Mouse (Mus musculus): ENCODE results near the gene Rasgef1a. TPM values are rescaled to one million over a fixed set of nuclear protein-coding genes. Genes with fewer than 3 reads are reported as not detected.

Gene Rasgef1a
- polyA plus RNA-seq, 1 experiment from 2014 or later: 0.13 TPM

DNA sequence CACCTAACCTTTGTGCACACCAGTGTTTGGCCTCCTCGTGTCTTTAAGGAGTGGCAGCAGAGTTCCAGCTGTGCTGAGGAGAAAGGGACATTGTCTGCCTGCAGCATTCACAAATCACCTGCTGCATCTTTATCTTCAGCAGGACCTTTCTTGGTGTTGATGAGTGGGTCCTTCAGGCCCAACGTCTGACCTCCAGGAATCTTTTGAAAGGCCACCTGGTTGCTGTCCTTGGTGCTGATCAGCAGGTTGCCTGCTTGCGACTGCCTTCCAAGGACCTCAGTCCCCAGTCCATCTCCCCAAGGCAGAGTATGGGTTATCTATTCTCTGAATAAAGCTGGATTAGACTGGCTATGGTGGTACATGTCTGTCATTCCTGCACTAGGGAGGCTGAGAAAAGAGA, 10.0 kb upstream of the Rasgef1a start:
- Histone ChIP-seq H3K27ac (ENCODE audit: low read depth, low read length) (no peak overlapping the region), H3K4me3 (ENCODE audit: low read depth, low read length) (no peak overlapping the region), H3K36me3 (ENCODE audit: control insufficient read depth, insufficient read depth, low read length) (no peaks in the 10 kb centered on the region), H3K4me1 (ENCODE audit: control insufficient read depth, insufficient read depth, low read length) (no peaks in the 10 kb centered on the region), H3K4me2 (ENCODE audit: low read depth) (no peak overlapping the region), H3K9ac (ENCODE audit: low read length) (no peak overlapping the region), H3K27me3 (ENCODE audit: control insufficient read depth, insufficient read depth, low read length) (no peaks in the 10 kb centered on the region), H3K9me3 (ENCODE audit: control insufficient read depth, low read length) (no peaks in the 10 kb centered on the region)
- no peak for ATAC-seq (ENCODE audit: insufficient read depth, low FRiP score, low TSS enrichment)
- peak; percentile 41 for DNase-seq (ENCODE audit: low spot score)
- WGBS: 13% methylated on average over 3 of the region's 3 CpGs

DNA sequence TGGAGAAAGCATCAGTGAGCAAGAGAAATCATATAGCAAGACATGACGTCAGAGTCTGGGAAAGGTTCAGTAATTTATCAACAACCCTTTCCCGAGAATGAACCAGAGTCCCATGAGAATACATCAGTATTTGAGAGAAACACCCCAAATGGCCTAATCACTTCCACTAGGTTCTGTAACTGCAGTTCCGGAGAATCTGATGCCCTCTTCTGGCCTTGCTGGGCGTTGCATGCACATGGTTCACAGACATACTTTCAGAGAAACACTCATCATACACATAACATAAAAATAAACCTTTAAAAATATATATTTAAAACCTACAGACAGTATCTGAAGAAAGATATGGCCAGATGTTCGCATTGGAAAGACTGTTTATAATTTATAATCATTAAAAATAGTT, 3.9 kb upstream of the Rasgef1a start:
- Histone ChIP-seq H3K27me3 (ENCODE audit: control insufficient read depth, insufficient read depth, low read length) (peaks cover 22% of the 10 kb centered on the region), H3K36me3 (ENCODE audit: control insufficient read depth, insufficient read depth, low read length) (no peaks in the 10 kb centered on the region), H3K4me3 (ENCODE audit: low read depth, low read length) (no peak overlapping the region), H3K27ac (ENCODE audit: low read depth, low read length) (no peak overlapping the region), H3K9me3 (ENCODE audit: control insufficient read depth, low read length) (no peaks in the 10 kb centered on the region), H3K4me1 (ENCODE audit: control insufficient read depth, insufficient read depth, low read length) (0 out of 2 replicates have a peak, but pooled peaks cover 3% of the 10 kb centered on the region), H3K4me2 (ENCODE audit: low read depth) (no peak overlapping the region), H3K9ac (ENCODE audit: low read length) (no peak overlapping the region)
- DNase-seq (ENCODE audit: low spot score) (no peak), ATAC-seq (ENCODE audit: insufficient read depth, low FRiP score, low TSS enrichment) (no peak)
- 48% methylated on average over 5 of the region's 5 CpGs for WGBS

- Histone ChIP-seq H3K36me3 (ENCODE audit: control insufficient read depth, insufficient read depth, low read length) (no peaks in the 10 kb centered on the region), H3K4me1 (ENCODE audit: control insufficient read depth, insufficient read depth, low read length) (0 out of 2 replicates have a peak, but pooled peaks cover 3% of the 10 kb centered on the region), H3K27ac (ENCODE audit: low read depth, low read length) (no peak overlapping the region), H3K4me3 (ENCODE audit: low read depth, low read length) (no peak overlapping the region), H3K4me2 (ENCODE audit: low read depth) (no peak overlapping the region), H3K9me3 (ENCODE audit: control insufficient read depth, low read length) (no peaks in the 10 kb centered on the region), H3K9ac (ENCODE audit: low read length) (no peak overlapping the region), H3K27me3 (ENCODE audit: control insufficient read depth, insufficient read depth, low read length) (peaks cover 27% of the 10 kb centered on the region)
- no peak for ATAC-seq (ENCODE audit: insufficient read depth, low FRiP score, low TSS enrichment)
- DNase-seq (ENCODE audit: low spot score): no peak
- WGBS: 79% methylated on average over 4 of the region's 4 CpGs
Observed at GRCm38 (mm10) chr6:118007843-118008539, 3.2 kb upstream of the Rasgef1a start.

GRCm38 (mm10) chr6:118010256-118010655, 982 bp upstream of the Rasgef1a start:
- Histone ChIP-seq H3K4me1 (ENCODE audit: control insufficient read depth, insufficient read depth, low read length) (0 out of 2 replicates have a peak, but pooled peaks cover 3% of the 10 kb centered on the region), H3K9me3 (ENCODE audit: control insufficient read depth, low read length) (no peaks in the 10 kb centered on the region), H3K36me3 (ENCODE audit: control insufficient read depth, insufficient read depth, low read length) (no peaks in the 10 kb centered on the region), H3K4me3 (ENCODE audit: low read depth, low read length) (no peak overlapping the region), H3K4me2 (ENCODE audit: low read depth) (no peak overlapping the region), H3K27ac (ENCODE audit: low read depth, low read length) (no peak overlapping the region), H3K9ac (ENCODE audit: low read length) (no peak overlapping the region), H3K27me3 (ENCODE audit: control insufficient read depth, insufficient read depth, low read length) (peaks cover 29% of the 10 kb centered on the region)
- no peak for ATAC-seq (ENCODE audit: insufficient read depth, low FRiP score, low TSS enrichment)
- 70% methylated on average over 3 of the region's 3 CpGs for whole genome bisulfite sequencing
- no peak for DNase-seq (ENCODE audit: low spot score)

- Histone ChIP-seq H3K4me1 (ENCODE audit: control insufficient read depth, insufficient read depth, low read length) (peaks cover 3% of the 10 kb centered on the region; the same call in 1 of the 2 replicates), H3K4me3 (ENCODE audit: low read depth, low read length) (peak overlapping the region; percentile 47), H3K36me3 (ENCODE audit: control insufficient read depth, insufficient read depth, low read length) (no peaks in the 10 kb centered on the region), H3K9ac (ENCODE audit: low read length) (peak overlapping the region; percentile 54; the same call in 1 of the 2 replicates), H3K27ac (ENCODE audit: low read depth, low read length) (no peak overlapping the region), H3K4me2 (ENCODE audit: low read depth) (peak overlapping the region; percentile 83), H3K9me3 (ENCODE audit: control insufficient read depth, low read length) (no peaks in the 10 kb centered on the region), H3K27me3 (ENCODE audit: control insufficient read depth, insufficient read depth, low read length) (peaks cover 29% of the 10 kb centered on the region)
- 14% methylated on average over 36 of the region's 38 CpGs for WGBS
- DNase-seq (ENCODE audit: low spot score): peak; percentile 39
- no peak for ATAC-seq (ENCODE audit: insufficient read depth, low FRiP score, low TSS enrichment)
Observed at GRCm38 (mm10) chr6:118011616-118012316, 528 bp downstream of the Rasgef1a start.

- Histone ChIP-seq H3K9me3 (ENCODE audit: control insufficient read depth, low read length) (no peaks in the 10 kb centered on the region), H3K27me3 (ENCODE audit: control insufficient read depth, insufficient read depth, low read length) (peaks cover 29% of the 10 kb centered on the region), H3K36me3 (ENCODE audit: control insufficient read depth, insufficient read depth, low read length) (no peaks in the 10 kb centered on the region), H3K4me3 (ENCODE audit: low read depth, low read length) (no peak overlapping the region), H3K27ac (ENCODE audit: low read depth, low read length) (no peak overlapping the region), H3K4me1 (ENCODE audit: control insufficient read depth, insufficient read depth, low read length) (peaks cover 3% of the 10 kb centered on the region; the same call in 1 of the 2 replicates), H3K9ac (ENCODE audit: low read length) (no peak overlapping the region), H3K4me2 (ENCODE audit: low read depth) (no peak overlapping the region)
- ATAC-seq (ENCODE audit: insufficient read depth, low FRiP score, low TSS enrichment) (no peak), DNase-seq (ENCODE audit: low spot score) (no peak)
- 82% methylated on average over 3 of the region's 3 CpGs for WGBS
Observed at GRCm38 (mm10) chr6:118012317-118012700, 1.1 kb downstream of the Rasgef1a start.

DNA sequence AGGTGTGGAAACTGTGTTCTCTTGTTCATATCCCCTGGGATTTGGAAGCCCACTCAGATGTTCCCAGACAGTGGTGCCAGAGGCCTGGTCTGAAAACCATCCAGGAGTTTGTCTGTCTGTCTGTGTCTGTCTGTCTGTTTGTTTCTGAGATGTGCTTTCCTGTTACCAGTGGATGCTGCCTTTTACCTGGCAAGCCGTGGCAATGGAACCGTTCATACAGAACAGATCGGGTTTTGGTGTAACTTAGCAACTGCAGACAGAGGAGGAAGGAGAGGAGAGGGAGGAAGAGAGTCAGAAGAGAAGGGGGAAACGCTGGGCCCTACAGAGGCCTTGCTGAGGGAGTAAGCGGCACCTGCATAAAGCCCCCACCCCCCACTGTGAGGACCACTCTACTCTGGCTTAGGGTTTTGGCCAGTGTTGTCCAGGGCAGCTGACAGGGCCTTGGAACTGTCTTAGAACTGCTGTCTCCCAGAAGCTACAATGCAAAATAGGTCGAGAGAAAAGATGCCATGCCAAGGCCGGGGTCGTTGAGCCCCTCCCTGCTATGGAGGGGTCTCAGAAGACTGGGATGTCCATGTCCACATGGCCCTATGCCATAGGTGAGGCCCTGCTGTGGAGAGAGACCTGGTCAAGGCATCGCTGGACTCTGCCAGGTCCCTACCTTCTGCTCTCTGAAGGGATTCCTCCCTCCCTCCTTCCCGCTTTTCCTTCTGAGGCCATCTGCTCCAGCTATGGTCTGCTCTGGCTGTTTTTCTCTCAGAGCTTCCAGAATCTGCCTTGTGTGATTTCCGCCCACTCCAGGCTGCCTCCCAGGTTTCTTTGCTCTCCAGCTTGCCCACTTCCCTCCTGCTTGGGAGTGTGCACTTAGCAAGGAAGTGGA, 2.0 kb downstream of the Rasgef1a start:
- WGBS: 81% methylated on average over 11 of the region's 11 CpGs
- no peak overlapping the region for H3K4me2 ChIP-seq (ENCODE audit: low read depth)
- H3K27ac ChIP-seq (ENCODE audit: low read depth, low read length): no peak overlapping the region
- no peaks in the 10 kb centered on the region for H3K36me3 ChIP-seq (ENCODE audit: control insufficient read depth, insufficient read depth, low read length)
- no peak overlapping the region for H3K4me3 ChIP-seq (ENCODE audit: low read depth, low read length)
- H3K27me3 ChIP-seq (ENCODE audit: control insufficient read depth, insufficient read depth, low read length): peaks cover 29% of the 10 kb centered on the region
- no peak for ATAC-seq (ENCODE audit: insufficient read depth, low FRiP score, low TSS enrichment)
- no peak for DNase-seq (ENCODE audit: low spot score)
- H3K4me1 ChIP-seq (ENCODE audit: control insufficient read depth, insufficient read depth, low read length): peaks cover 3% of the 10 kb centered on the region; the same call in 1 of the 2 replicates
- no peaks in the 10 kb centered on the region for H3K9me3 ChIP-seq (ENCODE audit: control insufficient read depth, low read length)
- no peak overlapping the region for H3K9ac ChIP-seq (ENCODE audit: low read length)

DNA sequence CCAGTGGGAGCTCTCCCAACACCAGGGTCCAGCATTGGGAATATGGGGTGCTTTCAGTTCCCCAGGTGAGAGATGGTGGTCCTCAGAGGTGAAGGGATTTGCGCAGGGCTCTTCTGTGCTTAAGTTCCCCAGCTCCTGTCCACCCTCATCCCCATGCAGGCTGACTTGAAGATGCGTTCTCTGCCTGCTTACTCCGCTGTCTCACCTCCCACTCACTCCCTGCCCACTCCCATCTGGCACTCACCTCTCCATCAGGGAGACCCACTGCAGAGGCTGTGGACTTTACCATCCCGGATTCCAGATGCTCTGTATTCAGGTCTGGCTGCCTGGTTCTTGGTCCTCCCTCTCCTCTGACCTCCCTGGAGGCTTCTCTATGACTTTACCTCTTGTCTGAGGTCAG, 3.6 kb downstream of the Rasgef1a start:
- 82% methylated on average over 4 of the region's 4 CpGs for WGBS
- H3K27me3 ChIP-seq (ENCODE audit: control insufficient read depth, insufficient read depth, low read length): peaks cover 29% of the 10 kb centered on the region
- no peak overlapping the region for H3K27ac ChIP-seq (ENCODE audit: low read depth, low read length)
- H3K36me3 ChIP-seq (ENCODE audit: control insufficient read depth, insufficient read depth, low read length): no peaks in the 10 kb centered on the region
- H3K4me3 ChIP-seq (ENCODE audit: low read depth, low read length): no peak overlapping the region
- no peaks in the 10 kb centered on the region for H3K9me3 ChIP-seq (ENCODE audit: control insufficient read depth, low read length)
- H3K9ac ChIP-seq (ENCODE audit: low read length): no peak overlapping the region
- ATAC-seq (ENCODE audit: insufficient read depth, low FRiP score, low TSS enrichment) (no peak), DNase-seq (ENCODE audit: low spot score) (no peak)
- peaks cover 6% of the 10 kb centered on the region; the same call in 1 of the 2 replicates for H3K4me1 ChIP-seq (ENCODE audit: control insufficient read depth, insufficient read depth, low read length)
- no peak overlapping the region for H3K4me2 ChIP-seq (ENCODE audit: low read depth)

Measured in neural tube, embryonic 11.5 days (tissue).